Comparison of ENCODE assay signal across 8 mouse cellular contexts in the genomic region with DNA sequence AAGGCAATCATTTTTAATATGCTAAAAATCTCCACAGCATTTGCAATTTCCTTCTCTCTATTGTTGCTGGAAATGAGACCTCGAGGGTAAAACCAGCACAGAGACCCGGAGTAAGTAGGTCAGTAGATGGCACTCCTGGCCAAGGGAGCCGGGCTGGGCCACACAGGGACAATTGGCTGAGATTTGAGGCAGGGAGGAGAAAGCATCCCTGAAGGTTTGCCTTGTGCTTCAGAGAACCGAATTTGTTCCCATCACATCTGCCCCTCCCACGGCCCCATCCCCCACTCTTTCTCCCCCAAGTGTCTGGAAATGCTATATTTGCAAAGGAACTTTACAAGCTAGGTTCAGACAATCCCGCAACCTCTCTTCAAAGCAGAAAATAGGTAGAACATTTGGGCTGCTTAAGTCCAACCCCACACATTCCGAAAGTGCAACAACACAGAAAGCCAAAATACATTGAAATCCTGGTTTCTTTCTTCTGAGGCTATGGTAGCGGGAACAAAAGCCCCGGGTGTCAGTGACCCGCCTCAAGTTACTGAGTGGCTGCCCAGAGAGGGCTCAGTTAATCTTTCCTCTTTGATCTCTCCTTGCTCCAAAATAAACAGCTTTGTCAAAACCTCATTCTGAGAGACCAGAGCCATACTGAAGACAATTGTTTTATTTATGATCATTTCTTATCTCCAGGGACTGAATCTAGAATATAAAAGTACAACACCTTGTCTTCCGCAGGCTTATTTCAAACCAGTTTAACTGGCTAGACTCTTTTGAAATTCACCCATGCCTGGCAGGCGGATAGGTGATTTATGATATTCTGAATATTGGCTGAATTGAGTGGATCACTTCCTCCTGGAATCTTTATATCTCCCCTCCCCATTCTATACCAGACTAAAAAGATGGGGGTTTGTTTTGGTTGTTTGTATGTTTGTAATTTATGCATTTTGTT.
A peak's percentile ranks its signal among the peaks of the same experiment; 100 is the strongest.
DNase-seq lines count a peak whose midpoint lies in the region; TF ChIP-seq lines count a peak whose summit lies in the region.

No protein-coding gene starts in this region.

- intact Hi-C loops in heart, postnatal 36 days (cut with DNase I) = loop anchor here (1.0 to 10.0 kb wide), 6 partner anchors 117 to 859 kb away; a partner anchor contains a TSS

- H3K27ac ChIP-seq in layer of hippocampus, adult 2 months = peak overlapping the region; percentile 39; the same call in 1 of the 2 replicates

- no peak overlapping the region for H3K4me3 ChIP-seq in layer of hippocampus, adult 2 months

- TF ChIP-seq CTCF in layer of hippocampus, adult 2 months (conservative IDR thresholded peaks at IDR 0.05) = peak; percentile 77

- DNase-seq in ES-CJ7 (ENCODE audit: low read depth, low spot score) = peak; percentile 20
- peak; percentile 53 for DNase-seq in adrenal gland, postnatal 25 days
- DNase-seq in fat pad, adult 2 months (ENCODE audit: extremely low read depth, low read depth, low spot score) = peak; percentile 58
- peak; percentile 34 to 51 for DNase-seq in heart, postnatal 36 days
- DNase-seq in layer of hippocampus, adult 2 months (ENCODE audit: low spot score in 2 of 2) = peak; percentile 55 to 67
- DNase-seq in lung, postnatal 14 days = peak; percentile 59
- peak; percentile 46 for DNase-seq in right cerebral cortex, postnatal 25 days
- DNase-seq in thymus, postnatal 25 days = no peak
